Mouse (Mus musculus) gastrocnemius, postnatal 14 days (tissue): ENCODE data around the gene Gcc1. TPM values are rescaled to one million over a fixed set of nuclear protein-coding genes. Genes with fewer than 3 reads are reported as not detected.

Experiments
- DNase-seq: peaks from one replicate; pipeline ENCODE4 v3.0.0; 2021; ENCODE audit warnings: mixed read lengths
- intact Hi-C: fragments of 180-260 bp; cut with DNase I; formaldehyde crosslinking; loops from one replicate; pipeline ENCODE4 v1.15.1; 2025; ENCODE audit warnings: low total_unique reads
- total RNA-seq, 2 experiments: library from RNA; stranded (reverse); gene quantifications; 2 replicates each; pipeline ENCODE4 v1.2.3; 2021

The Gcc1 gene
- total RNA-seq, 2 experiments from 2014 or later = 5.4 to 5.7 TPM

DNA sequence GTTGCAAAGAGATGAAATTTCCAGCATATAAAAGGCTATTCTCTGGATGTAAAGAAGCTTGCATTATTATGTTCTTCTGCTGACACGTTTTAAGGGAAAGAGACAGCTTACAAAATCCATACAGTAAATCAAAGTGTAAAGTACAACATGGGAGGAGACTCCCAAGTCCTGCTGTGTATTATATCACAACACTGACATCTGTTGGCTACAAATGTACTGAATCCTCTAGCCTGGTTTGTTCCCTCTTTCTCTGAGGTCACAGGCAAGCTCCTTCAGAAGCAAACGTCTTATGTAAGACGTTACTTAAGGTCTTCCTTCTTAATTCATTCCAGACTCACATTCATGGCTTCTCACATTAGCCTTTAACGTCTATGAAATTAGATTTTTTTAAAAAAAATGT, 46.2 kb downstream of the Gcc1 start:
- intact Hi-C loops = no loop called here
- DNase-seq = no peak

GRCm38 (mm10) chr6:28369966-28370683, 58.1 kb downstream of the Gcc1 start:
- intact Hi-C loops = no loop called here
- no peak for DNase-seq

DNA sequence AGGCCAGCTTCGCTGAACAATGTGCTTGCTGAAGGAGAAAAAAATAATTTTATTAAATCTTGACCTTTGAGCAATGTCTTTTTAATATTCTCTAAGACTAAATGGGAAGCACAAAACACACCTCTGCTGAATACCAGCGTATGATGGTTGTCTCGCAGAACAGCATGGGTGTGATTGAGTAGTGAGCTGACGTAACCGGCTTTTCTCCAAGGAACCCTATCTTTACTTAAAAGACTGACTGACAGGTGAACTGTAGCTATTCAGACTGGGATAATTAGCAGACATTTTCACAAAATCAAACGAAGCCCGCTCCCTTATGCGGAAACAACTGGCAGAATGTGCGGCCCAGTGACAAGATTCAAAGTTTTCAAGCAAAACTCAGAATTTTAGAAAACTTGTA, 60.6 kb downstream of the Gcc1 start:
- no peak for DNase-seq
- intact Hi-C loops = no loop called here

Other genes with a start within 250 kb of the Gcc1 start
- gene Zfp800, start 30.4 kb downstream of the Gcc1 start, total RNA-seq = 1 to 10 TPM; 5.6 to 6.0 TPM
- 10 to 100 TPM; 97.7 to 99.2 TPM for gene Arf5, start 4.8 kb downstream of the Gcc1 start, total RNA-seq
- gene Fscn3, start 601 bp downstream of the Gcc1 start, total RNA-seq = not detected
- gene Pax4, start 21.0 kb upstream of the Gcc1 start, total RNA-seq = not detected
- gene Snd1, start 46.7 kb upstream of the Gcc1 start, total RNA-seq = 10 to 100 TPM; 43.4 to 51.3 TPM